Mouse (Mus musculus): Measurements from ENCODE around the gene Dennd1a.

Gene Dennd1a

DNA sequence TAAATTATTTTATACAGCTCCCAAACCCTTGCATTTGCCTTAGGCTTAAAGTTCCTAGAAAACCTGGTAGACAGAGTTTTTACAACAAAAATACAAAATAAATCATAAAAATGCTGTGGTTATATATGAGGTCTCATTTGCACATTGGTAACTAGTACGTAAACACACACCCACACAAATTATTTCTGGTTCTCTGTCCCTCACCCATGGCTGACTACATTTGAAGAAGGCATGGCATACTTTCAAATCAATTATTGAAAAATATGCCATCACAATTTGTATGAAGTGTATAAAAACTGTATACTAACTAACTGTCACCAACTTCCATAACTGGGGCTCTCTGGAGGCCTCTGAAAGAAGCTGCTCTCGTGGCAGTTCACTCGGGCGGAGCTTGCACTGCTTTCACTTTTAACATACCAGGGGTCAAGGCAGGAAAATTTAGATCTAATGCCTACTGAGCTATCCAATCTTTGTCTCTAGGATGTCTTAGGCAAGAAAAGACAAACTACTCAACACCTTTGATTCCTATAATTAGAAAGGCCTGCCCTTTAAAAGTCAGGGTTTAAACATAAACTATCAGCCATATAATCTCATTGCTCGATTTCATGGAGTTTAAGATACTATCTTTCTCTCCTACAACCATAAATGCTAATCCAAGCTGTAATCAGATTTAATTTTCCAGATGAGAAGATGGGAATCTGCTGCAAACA, 122.7 kb downstream of the Dennd1a start:
- peak; percentile 31 for DNase-seq (ENCODE audit: low read depth, low spot score)

GRCm38 (mm10) chr2:38162486-38162885, 124.7 kb downstream of the Dennd1a start:
- no peak for DNase-seq (ENCODE audit: low read depth, low spot score)

DNA sequence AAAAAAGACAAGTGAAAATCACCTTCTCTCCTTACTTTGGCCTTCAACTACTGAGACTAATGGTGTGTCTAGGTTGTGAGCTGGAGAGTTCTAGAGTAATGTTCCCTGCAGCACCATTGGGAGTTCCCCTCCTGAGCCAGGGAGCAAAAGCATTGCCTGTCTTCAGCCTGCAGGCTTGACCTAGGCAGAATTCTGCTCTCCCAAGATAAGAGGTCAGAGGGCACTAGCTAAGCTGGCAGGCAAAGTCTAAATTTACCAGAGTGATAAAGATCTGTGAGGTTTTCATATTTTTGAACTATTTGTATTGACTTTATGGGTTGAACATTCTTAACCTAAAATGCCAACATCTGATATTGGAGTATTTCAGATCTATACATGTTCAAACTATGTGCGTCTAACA, 125.7 kb downstream of the Dennd1a start:
- DNase-seq (ENCODE audit: low read depth, low spot score): no peak

DNA sequence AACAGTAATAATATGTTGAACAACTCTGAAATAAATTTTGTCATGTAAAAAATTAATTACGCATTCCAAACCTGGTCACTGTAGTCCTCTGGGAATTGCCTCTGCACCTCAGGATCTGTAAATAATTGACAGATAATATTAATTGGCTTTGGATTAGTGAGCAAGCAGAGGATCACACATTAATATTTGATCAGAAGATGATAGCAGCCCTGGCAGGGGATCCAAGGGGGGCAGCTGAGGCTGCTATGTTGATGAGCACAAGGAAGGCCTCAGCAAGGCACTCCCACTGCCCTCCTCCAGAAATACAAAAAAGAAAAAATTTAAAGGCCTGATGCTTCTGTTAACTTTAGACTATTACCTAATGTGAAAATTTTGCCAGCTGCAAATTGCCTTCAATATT, 127.5 kb downstream of the Dennd1a start:
- no peak for DNase-seq (ENCODE audit: low read depth, low spot score)

- no peak for DNase-seq (ENCODE audit: low read depth, low spot score)
Measured at GRCm38 (mm10) chr2:38157002-38157401, 130.2 kb downstream of the Dennd1a start.

DNA sequence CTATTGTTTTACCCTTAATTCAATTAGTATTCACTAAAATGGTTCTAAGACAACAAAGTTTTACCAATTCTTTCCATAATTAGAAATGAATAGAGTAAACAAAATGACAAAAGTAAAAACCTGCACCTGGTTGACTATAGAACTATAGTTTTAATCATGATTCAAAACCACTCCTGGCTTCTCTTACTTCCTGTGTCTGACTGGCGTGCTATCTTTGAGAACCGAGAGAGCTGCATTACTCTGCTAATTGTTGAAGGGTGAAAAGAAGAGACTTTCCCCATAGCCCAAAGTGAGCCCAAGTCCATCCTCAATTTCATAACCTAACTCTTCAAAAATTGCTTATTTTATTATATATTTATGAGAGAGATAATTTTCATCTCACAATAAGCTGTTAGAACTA, 131.2 kb downstream of the Dennd1a start:
- DNase-seq (ENCODE audit: low read depth, low spot score): no peak

DNA sequence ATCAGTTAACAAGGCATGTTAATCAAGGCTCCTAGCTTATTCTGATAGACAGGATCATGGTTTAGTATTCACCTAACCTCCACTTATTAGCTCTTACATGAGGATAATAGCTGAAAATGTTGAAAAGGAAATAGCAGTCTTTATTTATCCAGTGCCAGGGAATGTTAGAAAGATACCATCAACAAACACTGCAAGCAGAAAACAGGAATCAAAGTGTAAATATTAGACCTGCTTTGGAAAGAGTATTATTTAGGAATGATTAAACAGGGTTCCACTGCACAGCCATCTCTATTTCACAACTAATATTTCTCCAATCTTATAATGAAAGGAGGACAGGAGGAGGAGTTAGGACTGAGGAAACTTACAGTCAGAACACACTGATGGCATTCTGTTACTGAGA, 142.4 kb downstream of the Dennd1a start:
- no peak for DNase-seq (ENCODE audit: low read depth, low spot score)

DNA sequence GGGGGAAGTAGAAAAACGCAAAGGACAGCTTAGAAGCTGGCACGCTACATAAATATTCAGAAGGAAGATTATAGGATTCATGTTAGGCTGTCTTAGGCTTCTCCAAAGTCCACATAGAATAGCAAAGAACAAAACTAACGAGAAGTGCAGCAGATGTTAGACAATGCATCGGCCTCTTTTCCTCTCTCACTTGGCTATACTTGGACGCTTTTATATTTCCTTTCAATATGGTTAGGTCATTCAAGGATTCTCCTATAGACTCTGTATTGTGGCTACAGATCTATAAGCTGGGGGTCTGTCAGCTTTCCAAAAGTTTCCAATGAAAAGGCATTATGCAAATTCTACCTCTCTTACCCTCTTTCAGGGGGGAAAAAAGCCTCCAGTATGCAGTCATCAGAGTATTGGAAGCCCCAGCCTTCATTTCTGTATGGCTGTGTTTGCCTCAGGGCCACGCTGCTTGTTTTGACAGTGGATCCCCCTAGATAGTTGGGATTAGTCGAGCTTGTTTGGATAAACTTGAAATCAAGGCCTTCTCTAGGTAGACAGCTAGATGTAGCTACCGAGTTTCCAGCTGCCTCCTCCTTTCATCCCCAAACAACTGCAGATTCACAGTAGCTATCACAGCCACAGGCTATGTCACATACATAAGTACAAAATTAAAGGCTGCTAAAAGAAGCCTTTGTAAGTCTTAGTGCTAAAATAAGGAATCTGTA, 143.0 kb downstream of the Dennd1a start:
- no peak for DNase-seq (ENCODE audit: low read depth, low spot score)

DNA sequence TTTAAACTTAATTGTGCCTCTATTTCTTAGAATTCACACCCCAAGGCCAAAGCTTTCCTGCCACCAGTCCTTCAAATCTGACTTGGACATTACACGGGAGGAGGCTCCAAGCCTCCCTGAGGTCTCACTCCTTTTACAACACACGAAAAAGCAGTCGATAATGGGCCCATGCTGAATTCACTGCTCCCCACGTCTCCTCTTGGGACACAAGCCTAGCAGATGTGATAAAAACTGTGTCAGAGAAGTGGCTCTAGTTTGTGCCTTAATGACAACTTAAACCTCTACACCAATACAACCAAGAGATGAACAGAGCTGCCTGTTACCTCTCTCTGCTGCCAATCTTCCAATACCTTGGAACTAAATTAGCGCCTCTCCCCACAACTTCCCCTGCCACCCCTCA, 144.3 kb downstream of the Dennd1a start:
- no peak for DNase-seq (ENCODE audit: low read depth, low spot score)

GRCm38 (mm10) chr2:38142210-38142609, 145.0 kb downstream of the Dennd1a start:
- DNase-seq (ENCODE audit: low read depth, low spot score): no peak

DNA sequence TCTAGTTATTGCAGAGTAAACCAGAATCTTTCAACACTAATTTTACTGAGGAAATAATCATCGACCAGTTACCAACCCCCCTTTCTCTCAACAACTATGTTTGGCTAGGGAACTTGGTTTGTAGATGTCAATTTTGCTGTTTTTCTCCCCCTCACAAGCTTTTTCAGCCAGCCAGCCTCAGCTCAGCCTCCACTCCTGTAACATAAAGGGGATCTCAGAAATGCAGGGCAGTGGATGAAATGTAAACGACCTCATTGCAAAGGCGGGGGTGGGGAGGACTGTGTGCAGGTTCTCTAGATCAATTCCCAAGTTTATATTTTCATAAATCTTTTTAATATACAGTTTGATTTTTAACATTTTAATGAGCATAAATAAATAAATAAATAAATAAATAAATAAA, 147.7 kb downstream of the Dennd1a start:
- DNase-seq (ENCODE audit: low read depth, low spot score): no peak

DNA sequence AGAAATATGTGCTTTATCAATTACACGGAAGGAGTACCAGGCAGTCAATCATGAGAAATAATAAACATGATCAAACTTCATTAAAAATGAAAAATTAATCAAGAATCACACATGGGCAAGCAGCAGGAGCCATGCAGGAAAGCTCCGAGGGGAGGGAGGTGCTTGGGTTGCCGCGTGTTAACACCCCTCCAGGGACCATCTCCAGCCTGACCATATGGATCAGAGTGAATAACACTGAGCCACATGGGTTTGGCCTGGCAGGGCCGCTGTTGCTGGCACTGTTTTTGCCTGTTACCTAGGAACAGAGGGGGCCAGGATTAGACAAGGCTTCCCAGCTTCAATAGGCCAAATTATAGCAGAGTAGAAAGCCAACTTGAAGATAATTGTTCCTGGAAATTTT, 150.1 kb downstream of the Dennd1a start:
- DNase-seq (ENCODE audit: low read depth, low spot score): no peak

DNA sequence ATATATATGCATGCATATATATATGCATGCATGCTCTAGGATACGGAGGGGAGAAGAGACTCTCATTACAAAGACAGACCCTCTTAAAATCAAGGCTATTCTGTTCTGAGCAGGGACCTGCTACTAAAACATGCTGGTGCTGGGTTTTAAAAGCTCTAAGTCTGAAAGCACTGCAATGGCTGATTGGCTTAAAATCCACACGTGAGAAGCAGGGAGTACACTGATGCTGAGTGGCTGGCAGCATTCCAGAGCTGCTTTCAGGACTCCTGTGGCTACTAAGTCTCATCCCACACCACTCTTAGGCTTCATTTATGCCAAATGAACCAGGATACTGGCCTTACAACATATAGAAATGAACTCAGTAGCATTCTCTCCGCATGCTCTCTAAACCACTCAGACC, 151.8 kb downstream of the Dennd1a start:
- DNase-seq (ENCODE audit: low read depth, low spot score): no peak

DNA sequence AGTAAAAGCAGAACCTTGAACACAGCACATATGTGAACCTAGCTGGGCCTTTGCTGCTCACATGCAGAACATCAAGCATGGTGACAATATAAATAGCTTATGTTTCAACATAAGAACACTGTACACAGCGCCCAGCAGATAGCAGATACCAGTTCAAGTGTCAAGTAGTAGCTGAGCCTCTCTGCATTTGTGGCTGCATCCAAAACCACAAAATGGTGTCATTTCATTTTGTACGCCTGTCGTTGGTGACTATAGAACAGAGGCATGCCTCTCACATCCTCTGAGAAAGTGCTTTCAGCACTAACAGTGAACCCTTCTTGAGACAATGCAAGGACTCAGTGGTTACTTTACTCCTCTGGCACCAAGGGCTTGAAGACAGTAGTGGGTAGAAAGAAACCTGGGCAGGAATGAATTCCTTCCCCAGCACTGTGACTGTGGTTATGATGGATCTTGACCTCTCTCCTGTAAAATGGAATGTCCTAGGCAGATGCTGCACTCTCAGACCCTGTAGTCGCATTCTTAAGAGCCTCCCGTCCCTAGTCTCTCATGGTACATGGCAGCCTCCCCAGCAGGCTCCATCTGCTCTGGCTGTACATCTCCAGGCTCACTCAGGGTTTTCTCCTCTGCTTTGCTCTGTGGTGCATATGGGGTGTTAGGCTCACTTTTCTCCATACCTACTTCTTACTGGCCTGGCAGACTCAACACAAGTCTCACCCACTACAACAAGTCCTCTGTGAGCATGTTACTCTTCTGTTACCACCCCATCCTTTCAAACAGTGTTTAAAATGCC, 154.0 kb downstream of the Dennd1a start:
- DNase-seq (ENCODE audit: low read depth, low spot score): no peak

DNA sequence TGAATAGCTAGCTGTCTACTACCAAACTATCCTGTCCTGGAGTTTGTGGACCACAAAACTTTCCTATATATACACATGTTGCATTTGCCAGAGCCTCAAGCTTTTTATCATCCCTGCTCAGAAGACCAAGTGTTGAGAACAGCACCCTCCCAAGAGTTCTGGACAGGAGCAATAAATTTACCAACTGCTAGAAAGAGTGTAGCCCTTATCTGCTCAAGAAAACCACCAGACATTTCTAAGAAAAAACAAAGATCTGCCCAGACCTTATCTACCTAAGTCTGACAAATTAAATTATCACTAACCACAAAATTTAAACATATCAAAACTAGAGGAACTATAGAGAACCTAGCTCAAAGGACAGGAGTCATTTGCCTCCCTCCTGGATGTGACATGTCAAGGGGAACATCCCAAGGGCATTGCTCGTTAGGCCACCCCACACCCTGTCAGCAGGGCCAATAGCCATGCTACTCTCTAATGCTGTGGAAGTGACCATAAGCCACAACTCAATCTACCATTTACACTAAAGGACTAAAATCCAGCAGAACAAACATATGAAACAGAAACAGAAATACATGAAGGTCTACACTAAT, 154.9 kb downstream of the Dennd1a start:
- no peak for DNase-seq (ENCODE audit: low read depth, low spot score)

- DNase-seq (ENCODE audit: low read depth, low spot score): no peak
Measured at GRCm38 (mm10) chr2:38131538-38131937, 155.7 kb downstream of the Dennd1a start.

DNA sequence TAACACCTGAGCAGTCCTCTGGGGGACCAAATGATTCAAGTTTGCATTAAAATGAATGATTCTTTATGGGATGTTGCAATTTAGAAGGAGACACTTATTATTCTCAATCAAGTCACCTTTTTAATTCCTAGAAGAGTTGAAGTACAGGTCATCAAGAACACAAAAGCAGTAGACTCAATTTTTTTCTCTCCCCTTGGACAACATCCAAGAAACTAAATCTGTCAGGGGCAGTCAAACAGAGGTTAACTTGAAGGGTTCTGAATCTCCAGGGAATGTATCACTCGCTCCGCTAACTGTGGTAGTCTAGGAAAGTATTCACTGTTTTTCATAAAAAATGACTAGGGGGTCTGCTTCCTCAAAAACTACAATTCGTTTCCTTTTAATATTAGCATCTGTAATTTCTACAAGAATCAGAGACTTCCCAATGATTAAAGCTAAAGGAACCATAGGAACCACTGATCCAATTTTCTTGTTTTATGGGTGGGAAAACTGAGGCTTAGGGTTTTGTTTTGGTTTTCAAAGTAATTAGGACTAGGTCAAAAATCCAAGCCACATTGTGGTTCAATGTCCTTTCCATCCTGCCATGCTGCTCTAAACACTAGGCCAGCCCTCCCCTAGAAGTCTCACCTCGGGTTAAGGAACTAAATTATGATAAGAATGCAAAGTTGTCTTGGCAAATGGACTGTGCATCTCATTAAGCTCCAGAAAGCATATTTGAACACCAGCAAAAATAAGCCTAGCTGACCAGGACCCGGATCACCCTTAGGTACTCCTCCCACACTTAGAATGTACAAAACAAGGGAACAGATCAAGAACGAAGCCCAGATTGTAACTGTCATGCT, 157.0 kb downstream of the Dennd1a start:
- no peak for DNase-seq (ENCODE audit: low read depth, low spot score)

- no peak for DNase-seq (ENCODE audit: low read depth, low spot score)
Measured at GRCm38 (mm10) chr2:38126383-38126732, 160.8 kb downstream of the Dennd1a start.

GRCm38 (mm10) chr2:38125671-38126382, 161.4 kb downstream of the Dennd1a start:
- no peak for DNase-seq (ENCODE audit: low read depth, low spot score)

DNA sequence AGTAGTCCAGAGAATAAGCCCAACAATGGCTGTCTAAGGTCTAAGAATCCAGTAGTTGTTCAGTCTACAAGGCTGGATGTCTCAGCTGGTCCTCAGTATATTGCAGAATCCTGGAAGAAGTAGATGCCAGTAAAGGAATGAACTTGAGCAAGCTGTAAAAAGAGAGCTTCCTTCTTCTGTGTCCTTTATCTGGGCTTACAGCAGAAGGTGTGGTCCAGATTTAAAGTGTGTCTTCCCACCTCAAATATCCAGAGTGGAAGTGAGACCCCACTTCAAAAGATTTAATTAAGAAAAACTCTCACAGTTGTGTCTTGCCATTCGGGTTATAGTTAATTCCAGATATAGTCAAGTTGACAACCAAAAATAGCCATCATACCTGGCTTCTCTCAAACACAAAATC, 162.5 kb downstream of the Dennd1a start:
- no peak for DNase-seq (ENCODE audit: low read depth, low spot score)

- no peak for DNase-seq (ENCODE audit: low read depth, low spot score)
Measured at GRCm38 (mm10) chr2:38115000-38115399, 172.2 kb downstream of the Dennd1a start.
